Mouse (Mus musculus): ENCODE measurements around the gene Lrrc8c. TPM values are rescaled to one million over a fixed set of nuclear protein-coding genes. Genes with fewer than 3 reads are reported as not detected.

Lrrc8c gene
- polyA plus RNA-seq, 1 experiment from 2014 or later, result 11.7 TPM

DNA sequence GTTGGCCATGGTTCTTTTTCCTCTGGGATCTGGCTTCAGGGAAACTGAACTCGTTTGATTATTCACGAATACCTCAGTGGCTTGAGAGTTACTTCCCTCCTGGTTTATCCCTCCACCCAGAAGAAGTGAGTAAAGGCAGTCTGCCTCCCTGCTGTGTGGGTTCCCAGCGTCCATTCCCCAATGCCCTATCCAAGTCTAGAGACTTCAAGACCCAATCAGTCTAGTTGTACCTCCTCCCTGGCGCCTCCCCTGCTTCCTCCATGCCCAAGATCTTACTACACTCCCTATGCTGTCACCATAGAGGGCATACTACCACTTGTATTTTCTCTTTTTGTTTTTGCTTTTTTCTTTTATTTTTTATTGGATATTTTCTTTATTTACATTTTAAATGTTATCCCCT, 80.1 kb downstream of the Lrrc8c start:
- no peak overlapping the region for H3K27ac ChIP-seq
- no peaks in the 10 kb centered on the region for H3K4me1 ChIP-seq (replicated peaks)
- no peak overlapping the region for H3K9ac ChIP-seq (replicated peaks)
- H3K4me2 ChIP-seq, result no peak overlapping the region
- no peak overlapping the region for H3K4me3 ChIP-seq (replicated peaks)
- no peak for ATAC-seq (ENCODE audit: insufficient number of reproducible peaks, insufficient read depth, low FRiP score, low TSS enrichment, low read depth)
- WGBS, result 64% methylated on average over 4 of the region's 4 CpGs
- H3K27me3 ChIP-seq, result no peaks in the 10 kb centered on the region
- H3K36me3 ChIP-seq, result no peaks in the 10 kb centered on the region
- H3K9me3 ChIP-seq, result no peaks in the 10 kb centered on the region

DNA sequence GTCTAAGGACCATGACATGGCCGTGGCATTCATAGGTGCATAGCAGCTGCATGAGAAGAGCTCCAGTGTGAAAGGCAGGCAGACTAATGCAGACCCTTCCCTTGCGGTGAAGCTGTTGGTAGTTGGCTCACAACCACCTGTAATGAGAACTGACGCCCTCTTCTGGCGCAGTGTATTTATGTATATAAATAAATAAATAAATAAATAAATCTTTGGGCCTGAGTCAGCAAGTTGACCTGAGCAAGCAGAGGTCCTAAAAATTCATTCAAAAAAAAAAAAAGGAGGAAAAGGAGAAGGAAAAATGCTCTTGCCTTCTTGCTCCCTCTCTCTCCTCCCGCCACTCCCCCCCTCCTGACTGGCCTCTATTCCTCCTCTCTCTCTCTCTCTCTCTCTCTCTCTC, 81.8 kb downstream of the Lrrc8c start:
- H3K36me3 ChIP-seq, result no peaks in the 10 kb centered on the region
- no peak overlapping the region for H3K4me3 ChIP-seq (replicated peaks)
- no peak overlapping the region for H3K4me2 ChIP-seq
- no peaks in the 10 kb centered on the region for H3K4me1 ChIP-seq (replicated peaks)
- no peak overlapping the region for H3K9ac ChIP-seq (replicated peaks)
- ATAC-seq (ENCODE audit: insufficient number of reproducible peaks, insufficient read depth, low FRiP score, low TSS enrichment, low read depth), result no peak
- no peaks in the 10 kb centered on the region for H3K27me3 ChIP-seq
- H3K27ac ChIP-seq, result no peak overlapping the region
- WGBS, result 84% methylated on average over 4 of the region's 5 CpGs
- H3K9me3 ChIP-seq, result no peaks in the 10 kb centered on the region

DNA sequence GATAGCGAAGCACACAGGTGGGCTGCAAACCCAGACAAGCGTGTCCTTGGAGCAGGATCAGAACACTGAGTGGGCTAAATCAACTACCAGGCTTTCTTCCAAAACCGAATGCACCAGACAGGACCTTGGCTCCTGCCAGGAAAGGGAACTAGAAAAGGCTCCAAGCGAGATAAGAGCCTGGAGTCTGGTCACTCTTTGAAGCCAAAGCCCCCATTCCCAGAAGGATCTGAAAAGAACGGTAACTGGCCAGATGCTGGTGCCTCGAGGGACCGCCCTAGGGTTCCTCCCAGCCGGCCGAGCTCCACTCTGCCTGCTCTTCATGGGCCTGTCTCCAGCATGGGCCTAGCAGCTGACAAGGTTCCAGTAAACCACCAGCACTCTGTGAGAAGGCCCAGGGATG, 83.4 kb downstream of the Lrrc8c start:
- H3K36me3 ChIP-seq, result peaks cover 13% of the 10 kb centered on the region
- no peak for ATAC-seq (ENCODE audit: insufficient number of reproducible peaks, insufficient read depth, low FRiP score, low TSS enrichment, low read depth)
- H3K4me1 ChIP-seq (replicated peaks), result no peaks in the 10 kb centered on the region
- no peak overlapping the region for H3K4me3 ChIP-seq (replicated peaks)
- H3K4me2 ChIP-seq, result no peak overlapping the region
- no peak overlapping the region for H3K9ac ChIP-seq (replicated peaks)
- no peaks in the 10 kb centered on the region for H3K9me3 ChIP-seq
- no peaks in the 10 kb centered on the region for H3K27me3 ChIP-seq
- no peak overlapping the region for H3K27ac ChIP-seq
- WGBS, result 74% methylated on average over 9 of the region's 9 CpGs

DNA sequence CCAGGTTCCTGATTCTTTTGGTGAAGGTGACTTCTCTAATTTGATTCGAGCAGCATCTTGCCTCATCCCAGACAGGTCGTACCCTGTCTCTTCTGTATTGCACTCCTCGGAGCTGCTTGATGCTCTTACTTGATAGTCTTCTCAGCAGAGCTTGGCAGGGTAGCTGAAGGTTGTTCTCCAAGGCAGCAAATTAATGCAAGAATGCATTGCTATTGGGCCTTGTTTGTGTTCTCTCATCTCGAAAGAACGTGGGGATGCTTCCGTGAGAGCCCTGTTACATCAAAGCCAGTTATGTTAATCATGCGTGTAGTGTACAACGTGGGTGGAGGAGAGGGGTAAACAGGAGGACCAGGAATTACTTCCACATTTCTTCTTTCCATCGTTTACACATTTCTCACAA, 86.5 kb downstream of the Lrrc8c start:
- H3K27me3 ChIP-seq, result no peaks in the 10 kb centered on the region
- ATAC-seq (ENCODE audit: insufficient number of reproducible peaks, insufficient read depth, low FRiP score, low TSS enrichment, low read depth), result no peak
- H3K9ac ChIP-seq (replicated peaks), result no peak overlapping the region
- no peak overlapping the region for H3K27ac ChIP-seq
- no peak overlapping the region for H3K4me3 ChIP-seq (replicated peaks)
- H3K4me2 ChIP-seq, result no peak overlapping the region
- 86% methylated on average over 9 of the region's 9 CpGs for WGBS
- no peaks in the 10 kb centered on the region for H3K9me3 ChIP-seq
- H3K36me3 ChIP-seq, result peaks cover 26% of the 10 kb centered on the region
- no peaks in the 10 kb centered on the region for H3K4me1 ChIP-seq (replicated peaks)

DNA sequence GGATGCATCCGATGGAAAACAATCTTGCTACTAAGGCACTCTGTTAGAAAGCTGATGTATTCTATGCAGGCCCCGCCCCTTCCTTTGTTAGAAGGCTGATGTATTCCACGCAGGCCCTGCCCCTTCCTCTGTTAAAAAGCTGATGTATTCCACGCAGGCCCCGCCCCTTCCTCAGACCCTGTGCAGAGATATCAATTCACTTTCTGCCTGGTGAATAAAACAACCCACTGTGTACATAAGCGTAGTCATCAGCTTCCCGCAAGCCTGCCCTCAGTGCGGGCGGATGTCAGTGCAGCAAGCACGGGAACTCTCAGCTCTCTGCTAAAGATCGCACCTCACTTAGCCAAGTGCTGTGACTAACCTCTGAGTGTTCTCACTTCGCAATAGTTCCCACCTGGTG, 90.5 kb downstream of the Lrrc8c start:
- H3K36me3 ChIP-seq, result peaks cover 26% of the 10 kb centered on the region
- H3K27ac ChIP-seq, result no peak overlapping the region
- 69% methylated on average over 12 of the region's 12 CpGs for WGBS
- H3K4me2 ChIP-seq, result no peak overlapping the region
- no peaks in the 10 kb centered on the region for H3K9me3 ChIP-seq
- no peak; the same call in 1 of the 2 replicates for ATAC-seq (ENCODE audit: insufficient number of reproducible peaks, insufficient read depth, low FRiP score, low TSS enrichment, low read depth)
- H3K27me3 ChIP-seq, result no peaks in the 10 kb centered on the region
- H3K4me1 ChIP-seq (replicated peaks), result no peaks in the 10 kb centered on the region
- H3K9ac ChIP-seq (replicated peaks), result no peak overlapping the region
- H3K4me3 ChIP-seq (replicated peaks), result no peak overlapping the region

DNA sequence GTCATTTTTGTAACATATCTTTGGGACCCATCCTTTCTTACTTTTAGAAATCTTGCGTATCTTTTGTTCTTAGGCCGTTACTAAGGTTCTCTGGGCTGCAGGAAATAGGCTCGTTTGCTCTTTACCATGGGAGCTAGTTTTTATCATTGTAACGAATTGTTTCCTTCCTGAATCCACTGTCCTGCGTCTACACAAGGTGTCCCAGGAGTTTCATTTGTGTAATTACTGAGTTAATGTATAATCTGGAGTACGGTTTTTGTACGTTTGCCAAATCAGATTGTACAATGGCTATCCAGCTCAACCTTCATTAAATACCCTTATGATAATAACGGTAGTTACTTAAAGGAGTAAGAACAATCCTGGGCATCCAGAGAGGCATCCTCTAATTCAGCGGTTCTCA, 93.8 kb downstream of the Lrrc8c start:
- no peak overlapping the region for H3K9ac ChIP-seq (replicated peaks)
- H3K27ac ChIP-seq, result no peak overlapping the region
- no peaks in the 10 kb centered on the region for H3K27me3 ChIP-seq
- no peaks in the 10 kb centered on the region for H3K4me1 ChIP-seq (replicated peaks)
- 66% methylated on average over 9 of the region's 9 CpGs for WGBS
- H3K9me3 ChIP-seq, result no peaks in the 10 kb centered on the region
- no peak overlapping the region for H3K4me2 ChIP-seq
- ATAC-seq (ENCODE audit: insufficient number of reproducible peaks, insufficient read depth, low FRiP score, low TSS enrichment, low read depth), result no peak
- no peak overlapping the region for H3K4me3 ChIP-seq (replicated peaks)
- H3K36me3 ChIP-seq, result peaks cover 9% of the 10 kb centered on the region

DNA sequence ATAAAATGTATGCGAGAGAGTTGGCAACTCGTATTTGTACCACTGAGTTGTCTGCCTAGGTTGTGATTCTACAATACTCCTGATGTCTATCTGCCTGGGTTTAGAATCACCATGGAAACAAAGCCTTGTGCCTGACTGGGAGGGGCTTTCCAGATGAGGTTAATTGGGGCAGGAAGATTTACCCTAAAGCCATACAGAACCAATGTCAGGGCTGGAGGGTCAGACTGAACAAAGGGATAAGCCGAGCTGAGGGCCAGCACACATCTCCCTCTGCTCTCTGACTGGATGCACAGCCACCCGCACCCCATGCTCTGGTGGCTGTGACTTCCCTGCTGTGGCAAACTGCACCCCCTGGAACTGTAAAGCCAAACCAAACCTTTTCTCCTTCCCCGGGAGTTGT, 94.8 kb downstream of the Lrrc8c start:
- Histone ChIP-seq H3K9ac (replicated peaks) (no peak overlapping the region), H3K4me2 (no peak overlapping the region), H3K36me3 (peaks cover 3% of the 10 kb centered on the region; the same call in 1 of the 2 replicates), H3K27me3 (no peaks in the 10 kb centered on the region), H3K9me3 (no peaks in the 10 kb centered on the region), H3K4me1 (replicated peaks) (no peaks in the 10 kb centered on the region), H3K27ac (no peak overlapping the region), H3K4me3 (replicated peaks) (no peak overlapping the region)
- 62% methylated on average over 5 of the region's 5 CpGs for WGBS
- ATAC-seq (ENCODE audit: insufficient number of reproducible peaks, insufficient read depth, low FRiP score, low TSS enrichment, low read depth), result no peak

DNA sequence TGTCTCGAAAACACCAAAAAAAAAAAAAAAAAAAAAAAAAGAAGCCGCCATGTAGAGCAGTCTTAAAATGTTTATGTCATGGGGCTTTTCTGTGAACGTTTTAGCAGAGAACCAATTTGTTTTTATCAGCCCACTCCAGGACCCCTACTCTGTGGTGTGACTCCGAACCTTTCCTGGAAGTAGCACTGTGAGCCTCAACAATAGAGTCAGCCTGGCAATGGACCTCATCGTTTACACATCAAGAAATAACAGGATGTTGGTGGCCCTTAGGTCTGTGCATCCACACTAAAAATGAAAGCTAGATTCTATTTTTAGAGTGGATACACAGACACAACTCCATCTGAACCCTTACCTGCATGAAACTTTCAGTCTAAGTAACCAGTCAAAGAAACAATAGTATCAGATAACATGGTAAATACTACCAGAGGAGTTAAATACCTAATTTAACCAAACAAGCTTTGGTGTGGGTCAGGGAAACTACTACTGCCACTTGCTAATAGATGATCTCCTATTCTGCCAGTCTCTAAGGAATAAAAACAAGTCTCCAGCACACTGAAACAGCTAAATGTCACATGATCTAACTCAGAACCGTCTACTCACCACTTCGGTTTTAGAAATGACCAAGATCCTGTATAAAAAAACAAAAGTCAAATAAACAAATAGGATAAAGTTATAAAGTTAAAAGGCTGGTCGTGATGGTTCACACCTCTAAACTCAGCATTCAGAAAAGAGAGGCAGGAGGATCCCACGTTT, 95.7 kb downstream of the Lrrc8c start:
- H3K27ac ChIP-seq, result no peak overlapping the region
- no peaks in the 10 kb centered on the region for H3K36me3 ChIP-seq
- ATAC-seq (ENCODE audit: insufficient number of reproducible peaks, insufficient read depth, low FRiP score, low TSS enrichment, low read depth), result no peak
- H3K4me3 ChIP-seq (replicated peaks), result no peak overlapping the region
- H3K27me3 ChIP-seq, result no peaks in the 10 kb centered on the region
- no peaks in the 10 kb centered on the region for H3K4me1 ChIP-seq (replicated peaks)
- 59% methylated on average over 8 of the region's 9 CpGs for WGBS
- no peak overlapping the region for H3K9ac ChIP-seq (replicated peaks)
- H3K4me2 ChIP-seq, result no peak overlapping the region
- no peaks in the 10 kb centered on the region for H3K9me3 ChIP-seq

DNA sequence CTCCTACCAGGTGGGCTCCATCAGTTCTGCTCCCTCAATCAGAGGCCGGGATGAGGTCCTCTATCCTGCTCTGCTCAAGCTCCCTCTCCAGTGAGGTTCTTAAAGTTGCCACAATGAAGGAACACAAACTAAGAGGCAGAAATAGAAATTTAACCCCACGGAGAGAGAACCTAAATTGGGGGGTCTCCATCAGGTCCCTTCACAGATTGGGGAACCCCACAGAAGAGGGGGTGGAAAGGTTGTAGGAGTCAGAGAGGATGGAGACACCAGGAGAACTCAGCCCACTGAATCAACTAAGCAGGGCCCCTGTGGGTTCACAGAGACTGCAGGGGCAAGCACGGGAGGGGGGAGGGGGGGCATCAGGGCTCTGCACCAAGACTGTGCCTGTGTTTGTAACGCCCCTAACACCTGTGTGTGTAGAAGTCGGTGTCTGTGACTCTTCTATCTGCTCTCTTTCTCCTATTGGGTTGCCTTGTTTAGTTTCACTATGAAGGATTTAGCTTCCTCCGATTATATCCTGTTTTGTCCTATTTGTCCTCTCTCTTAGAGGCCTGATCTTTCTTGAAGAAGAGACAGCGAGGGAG, 96.8 kb downstream of the Lrrc8c start:
- H3K4me3 ChIP-seq (replicated peaks), result no peak overlapping the region
- H3K4me1 ChIP-seq (replicated peaks), result no peaks in the 10 kb centered on the region
- no peak for ATAC-seq (ENCODE audit: insufficient number of reproducible peaks, insufficient read depth, low FRiP score, low TSS enrichment, low read depth)
- H3K4me2 ChIP-seq, result no peak overlapping the region
- H3K36me3 ChIP-seq, result no peaks in the 10 kb centered on the region
- no peak overlapping the region for H3K9ac ChIP-seq (replicated peaks)
- no peaks in the 10 kb centered on the region for H3K9me3 ChIP-seq
- 60% methylated on average over 7 of the region's 7 CpGs for WGBS
- no peaks in the 10 kb centered on the region for H3K27me3 ChIP-seq
- no peak overlapping the region for H3K27ac ChIP-seq

DNA sequence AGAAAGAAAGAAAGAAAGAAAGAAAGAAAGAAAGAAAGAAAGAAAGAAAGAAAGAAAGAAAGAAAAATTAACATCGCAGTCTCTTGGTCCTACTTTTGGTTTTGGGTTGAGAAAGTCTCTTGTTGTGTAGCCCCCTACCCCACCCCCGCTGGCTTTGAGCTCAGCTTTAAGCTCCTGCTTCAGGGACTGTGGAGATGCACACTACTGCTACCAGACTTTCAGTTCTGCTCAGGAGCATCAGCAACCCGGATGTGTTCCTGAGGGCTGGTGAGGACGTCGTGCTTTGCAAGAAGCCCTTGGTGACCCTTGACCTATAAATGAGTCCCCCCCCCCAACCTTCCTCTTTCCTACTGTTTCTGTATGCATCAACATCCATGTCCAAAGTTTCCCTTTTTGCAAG, 97.3 kb downstream of the Lrrc8c start:
- H3K9ac ChIP-seq (replicated peaks), result no peak overlapping the region
- no peak for ATAC-seq (ENCODE audit: insufficient number of reproducible peaks, insufficient read depth, low FRiP score, low TSS enrichment, low read depth)
- no peaks in the 10 kb centered on the region for H3K9me3 ChIP-seq
- H3K36me3 ChIP-seq, result no peaks in the 10 kb centered on the region
- H3K4me3 ChIP-seq (replicated peaks), result no peak overlapping the region
- no peaks in the 10 kb centered on the region for H3K4me1 ChIP-seq (replicated peaks)
- H3K27ac ChIP-seq, result no peak overlapping the region
- WGBS, result 78% methylated on average over 5 of the region's 5 CpGs
- H3K4me2 ChIP-seq, result no peak overlapping the region
- H3K27me3 ChIP-seq, result no peaks in the 10 kb centered on the region

DNA sequence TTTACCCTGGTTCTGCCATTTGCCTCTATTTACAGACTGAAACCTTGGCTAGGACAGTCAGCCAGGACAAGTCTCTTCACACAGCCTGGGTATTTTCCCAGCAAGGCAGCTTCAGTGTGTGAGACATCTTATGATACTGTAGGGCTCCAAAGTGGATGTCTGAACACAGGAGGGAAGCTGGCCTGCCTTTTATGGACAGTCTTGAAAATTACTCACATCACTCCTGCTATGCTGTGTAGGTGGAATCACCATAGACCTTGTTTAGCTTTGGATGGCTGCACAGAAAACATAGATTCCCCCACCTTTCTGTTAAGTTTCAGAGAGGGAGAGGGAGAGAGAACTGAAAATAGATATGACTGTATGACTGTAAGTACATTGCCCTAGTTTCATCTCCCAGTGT, 99.3 kb downstream of the Lrrc8c start:
- no peak overlapping the region for H3K4me3 ChIP-seq (replicated peaks)
- no peaks in the 10 kb centered on the region for H3K27me3 ChIP-seq
- no peak overlapping the region for H3K9ac ChIP-seq (replicated peaks)
- no peak overlapping the region for H3K27ac ChIP-seq
- no peak overlapping the region for H3K4me2 ChIP-seq
- H3K36me3 ChIP-seq, result no peaks in the 10 kb centered on the region
- no peaks in the 10 kb centered on the region for H3K9me3 ChIP-seq
- no peaks in the 10 kb centered on the region for H3K4me1 ChIP-seq (replicated peaks)
- ATAC-seq (ENCODE audit: insufficient number of reproducible peaks, insufficient read depth, low FRiP score, low TSS enrichment, low read depth), result no peak

DNA sequence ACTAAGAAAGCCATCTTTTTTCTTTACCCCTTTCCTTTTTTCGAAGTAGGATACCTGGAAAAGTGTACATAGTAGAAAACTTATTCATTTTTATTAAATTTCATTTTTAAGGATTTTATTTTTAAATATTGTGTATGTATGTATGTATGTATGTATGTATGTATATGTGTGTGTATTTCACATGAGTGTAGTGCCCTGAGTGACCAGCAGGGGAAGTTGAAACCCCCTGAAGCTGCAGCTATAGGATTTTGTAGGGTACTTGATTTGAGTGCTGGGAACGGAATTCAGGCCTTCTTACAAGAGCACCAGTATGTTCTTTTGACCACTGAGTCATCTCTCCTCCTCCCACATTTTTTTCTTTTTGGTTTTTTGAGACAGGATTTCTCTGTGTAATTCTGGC, 100.5 kb downstream of the Lrrc8c start:
- no peak for ATAC-seq (ENCODE audit: insufficient number of reproducible peaks, insufficient read depth, low FRiP score, low TSS enrichment, low read depth)
- Histone ChIP-seq H3K4me2 (no peak overlapping the region), H3K4me3 (replicated peaks) (no peak overlapping the region), H3K4me1 (replicated peaks) (no peaks in the 10 kb centered on the region), H3K27me3 (no peaks in the 10 kb centered on the region), H3K9me3 (no peaks in the 10 kb centered on the region), H3K36me3 (no peaks in the 10 kb centered on the region), H3K9ac (replicated peaks) (no peak overlapping the region), H3K27ac (no peak overlapping the region)
- WGBS, result 91% methylated on average over 2 of the region's 2 CpGs

All from limb, embryonic 12.5 days (tissue).